Mouse (Mus musculus) right cerebral cortex, postnatal 4 days (tissue): ENCODE measurements at regions not wholly inside any gene's neighbourhood (a gene's known extent, or its start where the extent isn't known, plus 50 kb on each side); places are given as distances from the start of the nearest gene placed in this dataset.
"Not testable (repeated sequence)": the region's sequence is repeated elsewhere in the genome, so short reads cannot be mapped to it uniquely, and the experiment has no call there.

Experiments
- DNase-seq: peaks from one replicate; pipeline ENCODE4 v3.0.0-alpha.2; 2022

GRCm38 (mm10) chr1:102062268-102062667 lies 2289.7 kb downstream of the Cntnap5b start:
- DNase-seq, result no peak

GRCm38 (mm10) chr1:102105658-102106057 lies 2333.1 kb downstream of the Cntnap5b start:
- no peak for DNase-seq

GRCm38 (mm10) chr1:102139021-102139420 lies 2366.5 kb downstream of the Cntnap5b start:
- DNase-seq, result no peak

- DNase-seq, result peak; percentile 4
Measured at GRCm38 (mm10) chr1:102146368-102146767, 2373.8 kb downstream of the Cntnap5b start.

GRCm38 (mm10) chr1:102166649-102167048 lies 2394.1 kb downstream of the Cntnap5b start:
- DNase-seq, result no peak

GRCm38 (mm10) chr1:102170566-102171286 lies 2398.2 kb downstream of the Cntnap5b start:
- DNase-seq, result no peak

- no peak for DNase-seq
Measured at GRCm38 (mm10) chr1:102185925-102186324, 2413.4 kb downstream of the Cntnap5b start.

- no peak for DNase-seq
Measured at GRCm38 (mm10) chr1:102235473-102235872, 2462.9 kb downstream of the Cntnap5b start.

GRCm38 (mm10) chr1:102263126-102263860 lies 2490.7 kb downstream of the Cntnap5b start:
- DNase-seq, result not testable (repeated sequence)

GRCm38 (mm10) chr1:102264457-102264856 lies 2491.9 kb downstream of the Cntnap5b start:
- not testable (repeated sequence) for DNase-seq

GRCm38 (mm10) chr1:102274456-102274855 lies 2493.9 kb upstream of the Cdh20 start:
- no peak for DNase-seq

GRCm38 (mm10) chr1:102288288-102288687 lies 2480.0 kb upstream of the Cdh20 start:
- DNase-seq, result no peak

GRCm38 (mm10) chr1:102303526-102303925 lies 2464.8 kb upstream of the Cdh20 start:
- no peak for DNase-seq

- DNase-seq, result no peak
Measured at GRCm38 (mm10) chr1:102353136-102353535, 2415.2 kb upstream of the Cdh20 start.

GRCm38 (mm10) chr1:102357911-102358310 lies 2410.4 kb upstream of the Cdh20 start:
- DNase-seq, result not testable (repeated sequence)

- no peak for DNase-seq
Measured at GRCm38 (mm10) chr1:102378613-102379012, 2389.7 kb upstream of the Cdh20 start.
